11 mouse cellular contexts compared by ENCODE assay signal in genomic region chr6:125302231-125302982, GRCm38 (mm10). TPM values are rescaled to one million over a fixed set of nuclear protein-coding genes. Genes with fewer than 3 reads are reported as not detected.
DNase-seq lines count a peak whose midpoint lies in the region; ATAC-seq and TF ChIP-seq lines count a peak whose summit lies in the region.
"Had no signal": no experiment of that assay in that cellular context is flagged by ENCODE, and none has a peak within 500 bp of the region (broad histone marks: within the 10 kb centered on the region; RNA-seq: fewer than 3 reads in every experiment).

No protein-coding gene starts in this region.

- H3K4me1 ChIP-seq in liver, adult 2 months (ENCODE audit: control insufficient read depth, insufficient read depth, low read length) = no peaks in the 10 kb centered on the region
- no peaks in the 10 kb centered on the region for H3K4me1 ChIP-seq in liver, embryonic 11.5 days (replicated peaks; ENCODE audit: control insufficient read depth, insufficient read depth, low read length)
- peaks cover 18% of the 10 kb centered on the region for H3K4me1 ChIP-seq in embryonic facial prominence, embryonic 15.5 days
- peaks cover 9% of the 10 kb centered on the region; the same call in 1 of the 2 replicates for H3K4me1 ChIP-seq in limb, embryonic 15.5 days
- H3K4me1 ChIP-seq: heart, embryonic 12.5 days had no signal

- H3K9me3 ChIP-seq in liver, embryonic 11.5 days (ENCODE audit: control insufficient read depth, low read length) = no peaks in the 10 kb centered on the region
- H3K9me3 ChIP-seq in embryonic facial prominence, embryonic 15.5 days (replicated peaks) = no peaks in the 10 kb centered on the region
- no peaks in the 10 kb centered on the region for H3K9me3 ChIP-seq in limb, embryonic 15.5 days
- H3K9me3 ChIP-seq: limb, embryonic 13.5 days had no signal

- WGBS in liver, adult 2 months = 74% methylated on average over 24 of the region's 24 CpGs
- WGBS in liver, embryonic 11.5 days = 83% methylated on average over 24 of the region's 24 CpGs
- WGBS in embryonic facial prominence, embryonic 15.5 days = 50% methylated on average over 24 of the region's 24 CpGs
- 65% methylated on average over 24 of the region's 24 CpGs for WGBS in limb, embryonic 15.5 days

- peak; percentile 35 for DNase-seq in liver, adult 2 months (ENCODE audit: extremely low read depth, low read depth, low spot score)
- no peak for DNase-seq in liver, embryonic 11.5 days (ENCODE audit: low spot score)
- DNase-seq in thymus, postnatal 10 days (ENCODE audit: low spot score in 2 of 2) = peak; percentile 20 to 37
- no peak for DNase-seq in right cerebral cortex, postnatal 14 days
- no peak for DNase-seq in neural tube, embryonic 10.5 days (ENCODE audit: extremely low spot score, low spot score)
- DNase-seq in frontal cortex, postnatal 36 days (ENCODE audit: low spot score in 2 of 2) = no peak

- H3K4me2 ChIP-seq in liver, embryonic 11.5 days = no peak overlapping the region
- H3K4me2 ChIP-seq in embryonic facial prominence, embryonic 15.5 days (replicated peaks) = no peak overlapping the region
- H3K4me2 ChIP-seq in limb, embryonic 15.5 days = no peak overlapping the region
- H3K4me2 ChIP-seq: heart, embryonic 12.5 days; limb, embryonic 13.5 days had no signal

- no peak for ATAC-seq in liver, embryonic 11.5 days (replicated peaks; ENCODE audit: low FRiP score)
- no peak for ATAC-seq in embryonic facial prominence, embryonic 15.5 days (ENCODE audit: insufficient number of reproducible peaks, low FRiP score, low TSS enrichment, low read depth)
- ATAC-seq in limb, embryonic 15.5 days (ENCODE audit: insufficient number of reproducible peaks, low FRiP score, low TSS enrichment, low read depth) = no peak
- ATAC-seq: midbrain, embryonic 16.5 days had no signal

- no peak for TF ChIP-seq CTCF in liver, adult 2 months (IDR thresholded peaks at IDR 0.05; ENCODE audit: low read depth, low read length)

- no peak for TF ChIP-seq POLR2A in liver, adult 2 months (IDR thresholded peaks at IDR 0.05; ENCODE audit: extremely low read depth, insufficient read depth, low read length)

- no peaks in the 10 kb centered on the region for H3K79me2 ChIP-seq in liver, adult 2 months (ENCODE audit: control insufficient read depth, insufficient read depth, low read length)

- H3K27me3 ChIP-seq in liver, adult 2 months (ENCODE audit: control insufficient read depth, insufficient read depth, low read length) = no peaks in the 10 kb centered on the region
- H3K27me3 ChIP-seq in liver, embryonic 11.5 days (replicated peaks; ENCODE audit: control insufficient read depth, insufficient read depth, low read length) = no peaks in the 10 kb centered on the region
- no peaks in the 10 kb centered on the region for H3K27me3 ChIP-seq in embryonic facial prominence, embryonic 15.5 days
- H3K27me3 ChIP-seq in limb, embryonic 15.5 days = no peaks in the 10 kb centered on the region
- H3K27me3 ChIP-seq: heart, embryonic 12.5 days; limb, embryonic 13.5 days had no signal

- peak overlapping the region; percentile 70 for H3K27ac ChIP-seq in liver, adult 2 months (replicated peaks; ENCODE audit: insufficient read depth, low read depth, low read length)
- no peak overlapping the region for H3K27ac ChIP-seq in liver, embryonic 11.5 days (ENCODE audit: low read depth, low read length)
- H3K27ac ChIP-seq in embryonic facial prominence, embryonic 15.5 days (replicated peaks) = peak overlapping the region; percentile 69
- H3K27ac ChIP-seq in limb, embryonic 15.5 days = peak overlapping the region; percentile 62
- H3K27ac ChIP-seq: limb, embryonic 13.5 days had no signal

- no peak overlapping the region for H3K4me3 ChIP-seq in liver, adult 2 months (ENCODE audit: insufficient read depth, low read depth, low read length)
- no peak overlapping the region for H3K4me3 ChIP-seq in liver, embryonic 11.5 days (ENCODE audit: low read depth, low read length)
- no peak overlapping the region for H3K4me3 ChIP-seq in embryonic facial prominence, embryonic 15.5 days (replicated peaks)
- H3K4me3 ChIP-seq in limb, embryonic 15.5 days = no peak overlapping the region
- H3K4me3 ChIP-seq: heart, embryonic 12.5 days; limb, embryonic 13.5 days had no signal

- H3K9ac ChIP-seq in liver, adult 2 months (ENCODE audit: low read depth, low read length) = no peak overlapping the region
- no peak overlapping the region for H3K9ac ChIP-seq in liver, embryonic 11.5 days (ENCODE audit: low read depth, low read length)
- no peak overlapping the region for H3K9ac ChIP-seq in embryonic facial prominence, embryonic 15.5 days
- H3K9ac ChIP-seq in limb, embryonic 15.5 days = no peak overlapping the region
- H3K9ac ChIP-seq: heart, embryonic 12.5 days; limb, embryonic 13.5 days had no signal

- H3K36me3 ChIP-seq in liver, adult 2 months (ENCODE audit: control insufficient read depth, insufficient read depth, low read length) = peaks cover 2% of the 10 kb centered on the region; the same call in 1 of the 2 replicates
- H3K36me3 ChIP-seq in liver, embryonic 11.5 days (ENCODE audit: control insufficient read depth, insufficient read depth, low read length) = no peaks in the 10 kb centered on the region
- H3K36me3 ChIP-seq in embryonic facial prominence, embryonic 15.5 days = peaks cover 13% of the 10 kb centered on the region; the same call in 1 of the 2 replicates
- H3K36me3 ChIP-seq in limb, embryonic 15.5 days = peaks cover 14% of the 10 kb centered on the region

RNA-seq across cellular contexts. Expression of gene Ltbr, which starts 11.3 kb away (rescaled TPM):
- 55.9 and 57.1 TPM in 2 replicates for total RNA-seq in liver, adult 2 months (2014; rRNA removed)
- 102 and 106 TPM in 2 replicates for polyA plus RNA-seq in liver, adult 2 months (2012; rRNA removed)
- polyA plus RNA-seq in liver, embryonic 11.5 days (2014; fragmentation: Nextera tagmentation; extraction: Ambion mirVana) = 30.1 and 34.7 TPM in 2 replicates
- 47.3 and 47.7 TPM in 2 replicates for polyA plus RNA-seq in embryonic facial prominence, embryonic 15.5 days (2015; fragmentation: Nextera tagmentation; extraction: Ambion mirVana)
- polyA plus RNA-seq in limb, embryonic 15.5 days (2015; fragmentation: Nextera tagmentation; extraction: Ambion mirVana) = 47.0 and 50.5 TPM in 2 replicates

RNA-seq across cellular contexts. Expression of gene Tuba3a, which starts 16.6 kb away (rescaled TPM):
- total RNA-seq in liver, adult 2 months (2014; rRNA removed) = not detected in 2 replicates
- 0.12 TPM in 1 of 2 replicates, not detected in the other for polyA plus RNA-seq in liver, adult 2 months (2012; rRNA removed)
- polyA plus RNA-seq in liver, embryonic 11.5 days (2014; fragmentation: Nextera tagmentation; extraction: Ambion mirVana) = 0.12 TPM in 1 of 2 replicates, not detected in the other
- polyA plus RNA-seq in embryonic facial prominence, embryonic 15.5 days (2015; fragmentation: Nextera tagmentation; extraction: Ambion mirVana) = 0.24 TPM in 1 of 2 replicates, not detected in the other
- polyA plus RNA-seq in limb, embryonic 15.5 days (2015; fragmentation: Nextera tagmentation; extraction: Ambion mirVana) = 0.34 TPM in 1 of 2 replicates, not detected in the other
- polyA plus RNA-seq: heart, embryonic 12.5 days; midbrain, embryonic 16.5 days had no signal

RNA-seq across cellular contexts. Expression of gene Scnn1a, which starts 18.1 kb away (rescaled TPM):
- total RNA-seq in liver, adult 2 months (2014; rRNA removed) = 3.0 and 6.7 TPM in 2 replicates
- 16.5 and 24.8 TPM in 2 replicates for polyA plus RNA-seq in liver, adult 2 months (2012; rRNA removed)
- polyA plus RNA-seq in liver, embryonic 11.5 days (2014; fragmentation: Nextera tagmentation; extraction: Ambion mirVana) = 0.55 and 0.74 TPM in 2 replicates
- polyA plus RNA-seq in embryonic facial prominence, embryonic 15.5 days (2015; fragmentation: Nextera tagmentation; extraction: Ambion mirVana) = 7.2 and 8.8 TPM in 2 replicates
- 5.2 and 5.3 TPM in 2 replicates for polyA plus RNA-seq in limb, embryonic 15.5 days (2015; fragmentation: Nextera tagmentation; extraction: Ambion mirVana)

RNA-seq across cellular contexts. Expression of gene Tnfrsf1a, which starts 46.8 kb away (rescaled TPM):
- total RNA-seq in liver, adult 2 months (2014; rRNA removed) = 21.0 and 28.6 TPM in 2 replicates
- polyA plus RNA-seq in liver, adult 2 months (2012; rRNA removed) = 89.3 and 110 TPM in 2 replicates
- 37.0 and 38.0 TPM in 2 replicates for polyA plus RNA-seq in liver, embryonic 11.5 days (2014; fragmentation: Nextera tagmentation; extraction: Ambion mirVana)
- 88.7 and 93.3 TPM in 2 replicates for polyA plus RNA-seq in embryonic facial prominence, embryonic 15.5 days (2015; fragmentation: Nextera tagmentation; extraction: Ambion mirVana)
- polyA plus RNA-seq in limb, embryonic 15.5 days (2015; fragmentation: Nextera tagmentation; extraction: Ambion mirVana) = 95.6 and 98.8 TPM in 2 replicates

Comparison
In these comparisons a context has a peak if more than half of its experiments do, and no peak if none do; other contexts are left out.
1. DNase-seq: peak in liver, adult 2 months (single experiment) and thymus, postnatal 10 days (2 of 2); none in liver, embryonic 11.5 days (single experiment), right cerebral cortex, postnatal 14 days (single experiment), neural tube, embryonic 10.5 days (single experiment) and frontal cortex, postnatal 36 days (0 of 2).